Mouse (Mus musculus) erythroid progenitor cell, adult 5-6 weeks (primary cell): Measurements from ENCODE around the gene Ggct. TPM values are rescaled to one million over a fixed set of nuclear protein-coding genes. Genes with fewer than 3 reads are reported as not detected.
A peak's percentile ranks its signal among the peaks of the same experiment; 100 is the strongest.

Experiments used
- ATAC-seq: replicated peaks from 2 replicates; pipeline ENCODE4 v1.8.0; 2016; ENCODE audit warnings: moderate number of reproducible peaks, mild to moderate bottlenecking, moderate TSS enrichment, inconsistent platforms; ENCODE audit not compliant: poor library complexity, low FRiP score, severe bottlenecking
- total RNA-seq, 2 experiments: library from RNA; stranded (forward) in 1 of 2; stranded (reverse) in 1 of 2; fragments of 150-400 nt in 1 of 2; fragments of 186-747, 209-891 nt in 1 of 2; gene quantifications; 2 replicates each; pipeline versions ENCODE4 v1.2.3 to v1.2.4; 2015 to 2017; ENCODE audit warnings: low replicate concordance in 2 of 2

The Ggct gene
- total RNA-seq, 2 experiments from 2014 or later, result 1.6 TPM; not detected in 1

DNA sequence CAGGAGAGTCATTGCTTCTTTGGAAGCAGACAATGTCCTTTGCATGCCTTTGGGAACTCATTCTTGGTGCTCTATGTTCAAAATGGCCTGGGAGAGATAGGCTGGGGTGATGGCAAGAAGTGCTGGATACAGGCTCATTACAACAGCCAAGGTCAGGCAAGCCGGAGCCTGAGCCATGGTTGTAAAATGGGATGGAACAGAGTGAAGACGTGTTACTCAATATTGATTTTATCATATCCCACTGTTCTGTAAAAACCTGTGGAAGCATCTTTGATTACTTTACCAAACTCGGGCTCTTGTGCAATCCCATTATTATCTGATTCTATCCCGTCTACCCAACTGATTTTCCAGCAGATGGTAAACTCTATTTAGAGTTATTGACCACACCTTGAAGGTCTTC, 8.6 kb upstream of the Ggct start:
- no peak for ATAC-seq

DNA sequence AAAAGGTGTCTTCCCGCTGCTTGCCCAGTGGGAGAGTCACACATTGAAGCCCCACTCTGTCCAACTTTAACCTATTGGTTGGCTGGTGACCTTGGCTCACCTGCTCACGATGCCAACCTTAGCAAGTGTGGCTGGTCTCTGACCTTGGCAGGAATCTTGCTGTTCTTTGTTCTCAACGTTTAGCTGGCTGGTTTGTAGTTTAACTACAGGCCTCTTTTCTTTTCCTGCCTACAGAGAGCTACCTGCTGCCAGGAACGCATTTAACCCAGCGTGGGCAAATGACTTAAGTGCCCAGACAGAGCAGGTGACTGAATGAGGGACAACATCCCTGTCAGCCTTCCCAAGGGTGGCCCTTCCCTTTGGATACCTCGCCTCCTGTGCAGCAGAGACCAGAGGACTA, 5.0 kb upstream of the Ggct start:
- ATAC-seq, result no peak

DNA sequence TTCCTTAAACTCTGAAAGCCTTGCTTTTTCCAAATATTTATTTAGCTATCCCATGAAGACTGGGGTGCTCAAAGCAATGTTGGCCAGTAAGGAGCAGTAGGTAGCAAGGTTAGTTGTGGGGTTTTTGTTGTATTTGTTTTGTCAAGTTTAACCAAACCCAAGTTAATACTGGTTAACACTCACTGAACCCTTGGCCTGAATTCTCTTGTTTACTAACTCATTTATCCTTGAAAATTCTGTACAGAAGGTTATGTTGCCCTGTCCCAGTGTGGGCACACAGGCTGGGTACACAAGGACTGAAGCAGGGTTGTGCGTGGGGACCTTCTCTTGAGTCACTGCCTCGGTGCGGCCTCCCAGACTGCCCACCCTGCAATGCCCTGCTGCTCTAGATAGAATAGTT, 3.6 kb upstream of the Ggct start:
- ATAC-seq, result no peak

DNA sequence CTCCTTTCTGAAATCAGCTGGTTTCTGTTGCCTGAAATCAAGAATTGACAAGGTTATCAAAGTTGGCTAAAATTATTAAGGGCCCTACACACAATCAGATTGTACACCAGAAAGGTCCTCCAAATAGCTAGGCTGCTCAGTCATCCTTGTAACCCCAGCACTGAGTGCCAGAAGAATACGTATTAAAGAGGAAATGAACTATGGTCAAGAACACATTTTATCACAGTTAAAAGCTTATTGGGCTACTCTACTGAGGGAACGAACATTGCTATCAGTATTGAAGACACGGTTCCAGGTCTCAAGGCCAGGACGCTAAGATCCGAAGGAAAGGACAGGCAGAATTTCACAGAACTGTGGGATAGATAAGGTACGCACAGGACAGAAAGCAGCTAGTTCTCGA, 609 bp downstream of the Ggct start:
- no peak for ATAC-seq

DNA sequence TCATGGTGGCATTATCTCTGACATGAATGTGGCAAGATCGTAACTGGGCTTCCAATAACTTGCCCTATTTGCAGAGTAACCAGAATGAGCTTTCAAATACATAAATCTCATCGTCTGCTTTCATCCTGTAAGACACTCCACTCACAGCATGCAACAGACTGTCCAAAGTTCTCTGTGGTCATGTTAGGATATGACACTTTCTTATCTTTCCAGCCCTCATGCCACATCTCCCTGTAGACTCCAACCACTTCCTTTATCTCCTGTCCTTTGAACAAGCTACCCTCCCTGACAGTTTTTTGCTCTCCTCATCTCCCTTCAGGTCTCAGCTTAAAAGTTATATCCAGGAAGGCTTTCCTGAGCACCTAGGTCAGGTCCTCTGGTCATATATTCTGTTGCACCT, 1.6 kb downstream of the Ggct start:
- no peak for ATAC-seq

DNA sequence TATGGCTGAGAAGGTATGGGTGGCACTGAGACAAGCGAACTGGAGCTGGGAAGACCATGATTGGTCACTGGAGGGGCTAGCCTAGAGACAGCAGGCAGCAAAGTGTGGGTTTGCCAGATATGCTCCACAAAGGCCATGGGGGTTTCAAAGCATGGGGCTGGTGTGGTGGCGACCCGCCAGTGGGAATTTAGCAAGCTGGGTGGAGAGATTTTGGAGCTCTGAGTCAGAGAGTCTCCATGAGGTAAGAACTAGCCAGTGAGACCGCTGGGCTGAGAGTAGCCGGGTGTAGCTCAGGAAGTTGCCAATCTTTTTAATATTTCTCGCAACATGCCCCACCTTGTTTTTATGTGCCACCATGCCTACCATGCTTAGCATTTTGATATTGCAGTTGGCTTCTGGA, 4.6 kb downstream of the Ggct start:
- no peak for ATAC-seq

DNA sequence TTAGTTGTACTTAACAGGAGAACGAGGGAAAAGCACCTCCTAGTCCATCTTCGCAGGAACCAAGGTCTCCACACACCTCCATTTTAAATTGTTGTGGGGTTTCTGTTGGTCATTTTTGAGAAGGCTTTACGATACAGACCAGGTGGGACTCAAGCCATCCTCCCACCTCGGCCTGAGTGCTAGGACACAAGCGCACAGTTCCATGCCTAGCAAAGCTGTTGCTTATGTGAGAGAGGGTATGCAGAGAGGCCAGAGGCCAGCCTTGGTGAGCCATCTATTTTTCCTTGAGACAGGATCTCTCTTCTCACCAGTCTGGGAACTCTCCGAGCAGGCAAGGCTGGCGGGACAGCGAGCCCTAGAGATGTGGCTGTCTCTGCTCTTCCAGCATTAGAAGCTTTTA, 8.7 kb downstream of the Ggct start:
- ATAC-seq, result no peak

DNA sequence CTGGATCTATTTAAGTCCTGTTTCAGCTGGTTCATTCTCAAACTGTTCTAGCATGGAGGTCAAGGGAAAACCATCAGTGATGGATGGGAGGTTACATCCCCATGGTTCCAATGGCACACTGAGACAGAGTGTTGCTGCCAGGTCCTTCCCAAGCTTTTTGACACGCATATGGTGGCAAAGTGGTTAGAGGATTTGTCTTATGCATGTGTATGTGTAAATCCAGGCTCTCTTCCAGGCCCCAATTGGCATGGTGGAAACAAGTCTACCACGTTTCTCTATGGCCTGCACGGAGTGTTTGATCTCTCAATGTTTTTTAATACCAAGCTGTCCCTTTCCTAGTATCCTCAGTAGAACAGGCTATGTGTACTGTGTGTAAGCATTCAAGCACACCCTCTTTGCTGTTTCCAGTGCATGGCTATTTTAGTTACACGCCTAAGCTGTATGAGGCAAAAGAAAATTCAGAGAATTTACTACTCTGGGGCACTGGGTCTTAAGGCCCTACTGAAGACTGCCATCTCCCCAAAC, 9.2 kb downstream of the Ggct start:
- no peak for ATAC-seq

DNA sequence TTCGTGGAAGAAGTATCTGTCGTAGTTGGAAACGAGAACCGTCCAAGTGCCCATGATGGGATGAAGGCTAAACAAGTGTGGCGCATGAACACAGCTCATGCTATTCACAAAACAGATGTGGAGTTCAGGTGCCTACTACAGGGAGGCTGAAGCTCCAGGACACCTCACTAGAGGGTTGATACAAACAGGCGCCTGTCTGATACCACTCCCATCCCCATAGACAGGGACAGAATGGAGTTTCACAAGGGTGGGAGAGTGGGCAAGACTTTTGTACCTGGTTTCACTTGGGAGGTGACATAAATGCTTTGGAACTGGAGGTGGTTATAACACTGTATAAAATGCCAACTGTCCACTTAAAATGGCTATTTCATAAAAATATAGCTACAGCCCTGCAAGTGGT, 13.3 kb downstream of the Ggct start:
- ATAC-seq, result no peak

DNA sequence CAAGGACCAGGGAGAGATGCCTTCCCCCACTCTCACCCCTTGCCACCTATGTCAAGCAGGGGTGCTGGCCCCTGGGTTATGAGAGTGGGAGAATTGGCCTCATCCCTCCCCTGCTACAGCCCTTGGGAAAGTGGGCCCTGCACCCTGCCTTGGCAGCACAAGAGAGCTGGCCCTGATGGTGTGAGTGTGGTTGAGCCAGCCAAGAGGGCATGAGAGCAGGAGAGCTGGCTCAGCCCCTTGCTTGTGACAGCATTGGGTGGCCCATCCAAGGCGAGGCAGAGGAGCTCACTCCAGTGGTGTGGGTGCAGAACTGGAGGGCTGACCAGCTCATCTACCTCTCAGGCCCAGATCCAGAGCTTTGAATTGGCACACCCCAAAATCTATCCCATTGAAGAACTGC, 17.1 kb downstream of the Ggct start:
- ATAC-seq, result no peak

DNA sequence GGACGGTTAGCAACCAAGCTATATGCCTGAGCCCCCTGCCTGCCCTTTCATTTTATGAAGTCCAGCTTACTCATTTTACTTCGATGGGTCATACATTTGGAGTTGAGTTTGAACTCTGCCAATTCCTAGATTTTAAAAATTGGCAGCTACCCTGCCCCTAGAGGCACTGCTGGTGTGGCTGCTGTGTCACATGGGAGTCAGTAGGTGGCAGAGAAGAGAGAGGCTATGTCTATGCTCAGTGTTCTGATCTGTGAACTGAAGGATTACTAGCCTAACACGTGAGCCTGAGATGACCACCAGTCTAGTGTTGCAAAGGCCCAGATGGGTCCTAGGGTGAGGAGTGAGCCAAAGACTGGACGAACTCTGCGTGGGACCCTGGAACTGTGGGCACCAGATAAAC, 18.2 kb downstream of the Ggct start:
- ATAC-seq, result no peak

DNA sequence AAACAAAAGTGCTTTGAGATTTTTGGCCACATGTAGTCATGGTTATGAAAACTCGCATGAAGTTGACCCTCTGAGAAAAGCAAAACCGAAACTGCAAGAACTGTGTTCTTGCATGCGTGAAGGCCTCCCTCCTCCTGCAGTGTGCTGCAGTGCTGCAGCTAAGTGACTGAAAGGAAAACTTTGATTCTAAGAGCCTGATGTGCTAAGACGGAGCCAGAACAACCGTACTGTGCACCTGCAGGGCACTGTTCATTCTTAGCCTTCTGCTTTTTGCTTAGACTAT, 19.9 kb downstream of the Ggct start:
- ATAC-seq, result no peak

DNA sequence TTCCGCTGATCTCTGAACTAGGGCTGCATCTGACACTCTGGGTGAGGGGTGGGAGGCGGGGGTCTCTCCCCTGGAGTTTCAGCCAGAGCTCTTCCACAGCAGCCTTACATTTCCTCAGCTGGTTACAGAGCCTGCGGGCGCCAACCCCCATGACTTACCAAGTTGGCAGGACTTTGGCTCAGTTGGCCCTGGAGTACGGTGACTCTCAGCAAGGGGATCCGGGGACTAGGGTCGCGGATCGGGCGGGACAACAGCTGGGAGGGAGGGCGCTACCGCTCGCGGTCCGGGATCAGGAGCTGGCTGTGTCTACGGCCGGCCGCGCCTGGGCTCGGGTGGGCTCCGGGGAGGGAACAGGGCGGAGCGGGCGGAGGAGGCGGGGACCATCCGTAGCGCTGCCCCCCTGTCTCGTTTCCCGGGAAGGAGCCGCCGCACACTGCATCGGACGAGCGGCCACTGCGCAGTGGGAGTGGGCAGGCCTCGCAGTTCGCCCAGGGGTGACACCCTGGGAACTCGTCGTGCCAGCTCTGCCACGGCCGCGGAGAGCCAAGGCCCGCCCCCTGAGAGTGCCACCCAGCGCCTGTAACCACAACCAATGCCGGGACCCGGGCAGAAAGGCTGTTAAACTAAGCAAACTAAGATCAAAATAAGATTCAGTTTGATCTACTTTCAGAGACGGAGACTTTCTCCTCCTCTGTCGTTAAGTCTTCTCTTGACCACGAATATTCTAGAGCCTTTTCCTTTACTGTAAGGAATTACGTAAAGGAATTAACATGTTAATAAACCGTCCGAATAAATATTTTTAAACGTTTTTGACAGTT, 20.4 kb downstream of the Ggct start, which contains the start of gene Nod1:
Gene Nod1 (minus strand): TSS at position 502 of the 818 bp plus-strand sequence.
- ATAC-seq, result peak; percentile 68; the same call in 1 of the 2 replicates

DNA sequence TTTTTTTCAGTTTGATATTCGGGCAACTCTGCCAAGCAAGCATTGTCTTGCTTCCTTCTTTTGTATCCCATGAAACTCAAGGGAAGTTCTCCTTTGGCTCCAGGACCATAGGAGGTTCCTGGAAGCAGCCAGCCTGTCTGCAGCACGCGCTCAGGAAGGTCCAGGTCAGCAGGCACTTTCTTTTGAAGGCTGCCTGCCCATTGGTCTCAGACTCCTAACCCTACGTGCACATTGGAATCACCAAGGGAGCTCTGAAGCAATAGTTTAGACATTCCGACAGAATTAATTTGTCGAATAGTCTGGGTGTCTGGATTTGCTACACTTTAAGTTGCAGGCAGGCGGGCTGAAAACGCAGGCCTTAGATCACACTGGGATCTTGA, 21.0 kb downstream of the Ggct start:
- ATAC-seq, result no peak

DNA sequence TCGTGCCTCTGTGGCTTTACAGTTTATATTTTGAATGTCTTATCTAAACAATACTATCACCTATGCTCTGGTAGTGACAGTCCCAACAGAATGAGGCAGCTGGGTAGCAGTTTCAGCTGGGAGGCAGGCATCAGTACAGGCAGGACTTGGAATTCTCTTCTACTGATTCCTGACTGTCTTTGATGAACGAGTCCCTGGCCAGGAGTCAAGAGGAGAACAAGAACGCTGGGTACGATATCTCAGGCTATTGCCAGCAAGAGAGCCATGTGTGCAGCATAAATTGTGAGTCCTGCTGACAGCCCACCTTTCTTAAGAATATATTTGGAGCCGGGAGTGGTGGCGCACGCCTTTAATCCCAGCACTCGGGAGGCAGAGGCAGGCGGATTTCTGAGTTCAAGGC, 22.2 kb downstream of the Ggct start:
- no peak for ATAC-seq

DNA sequence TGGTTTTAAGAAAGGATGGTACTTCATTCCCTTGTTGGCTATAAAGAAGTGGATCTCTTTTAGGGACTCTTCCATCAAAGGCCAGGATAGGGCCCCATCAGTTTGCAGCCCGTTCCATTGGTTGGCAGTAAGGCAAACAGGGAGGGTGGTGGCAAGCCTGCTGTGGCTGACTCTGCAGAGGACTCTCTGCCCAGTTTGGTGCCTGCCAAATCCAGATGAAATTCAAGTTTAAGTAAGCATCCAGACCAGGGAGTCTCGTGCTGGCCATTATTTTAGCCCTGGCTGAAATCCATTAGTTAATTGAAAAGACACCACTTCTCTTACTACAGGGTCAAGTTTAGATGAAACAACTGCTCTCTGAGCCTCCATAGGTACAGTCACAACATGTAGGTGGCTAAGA, 22.9 kb downstream of the Ggct start:
- no peak for ATAC-seq

DNA sequence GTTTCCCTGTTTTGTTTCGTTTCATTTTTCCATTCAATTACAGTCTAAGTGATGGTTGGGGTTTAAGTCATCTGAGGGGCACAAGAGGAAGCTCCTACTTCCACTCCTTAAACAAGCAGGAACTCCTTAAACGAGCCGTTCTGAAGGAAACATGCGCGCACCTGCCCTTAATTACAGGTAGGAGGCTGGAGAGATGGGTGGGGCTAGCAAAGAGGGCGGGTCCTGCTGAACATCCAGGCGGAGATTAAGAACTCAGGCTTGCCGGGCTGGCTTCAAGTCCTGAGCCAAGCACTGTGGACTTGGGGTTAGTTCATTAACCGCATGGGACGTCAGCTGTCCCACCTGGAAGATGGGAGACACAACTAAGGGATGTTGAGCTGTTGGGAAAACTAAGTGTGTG, 25.2 kb downstream of the Ggct start:
- ATAC-seq, result no peak

DNA sequence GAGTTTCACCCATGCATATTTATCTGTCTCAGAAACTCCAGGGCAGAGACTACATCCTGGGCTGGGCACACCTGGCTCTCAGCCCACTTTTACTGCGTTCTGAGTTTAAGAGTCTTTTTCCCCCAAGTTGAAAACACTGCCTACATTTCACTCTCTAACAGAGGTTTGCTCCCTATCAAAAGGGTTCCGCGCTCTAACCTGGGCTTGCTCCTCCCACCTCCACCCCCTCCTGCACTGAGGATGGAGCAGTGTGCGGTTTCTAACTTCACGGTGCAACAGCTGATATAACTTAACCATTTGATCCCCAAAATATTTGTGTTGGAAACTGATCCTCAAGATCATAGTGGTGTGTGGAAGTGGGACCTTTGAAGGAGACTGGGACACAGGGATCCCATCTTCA, 27.5 kb downstream of the Ggct start:
- no peak for ATAC-seq

DNA sequence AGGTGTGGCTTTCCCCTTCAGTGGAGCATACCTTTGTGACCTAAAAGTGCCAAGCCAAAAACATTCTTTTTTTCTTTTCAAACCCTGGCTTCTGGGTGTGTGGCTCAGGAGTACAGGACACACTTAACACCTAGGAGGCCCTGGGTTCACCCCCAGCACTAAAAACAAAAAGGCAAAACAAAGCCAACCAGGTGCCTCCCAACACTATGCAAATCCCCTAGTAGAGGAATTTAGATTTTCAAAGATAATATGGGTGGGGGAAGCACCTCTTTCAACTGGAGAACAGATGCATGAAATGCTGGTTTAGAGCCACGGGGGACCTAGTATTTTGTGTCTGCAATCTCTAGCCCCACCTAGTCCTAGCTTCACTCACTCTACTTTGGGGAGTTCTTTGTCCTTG, 28.0 kb downstream of the Ggct start:
- ATAC-seq, result no peak

DNA sequence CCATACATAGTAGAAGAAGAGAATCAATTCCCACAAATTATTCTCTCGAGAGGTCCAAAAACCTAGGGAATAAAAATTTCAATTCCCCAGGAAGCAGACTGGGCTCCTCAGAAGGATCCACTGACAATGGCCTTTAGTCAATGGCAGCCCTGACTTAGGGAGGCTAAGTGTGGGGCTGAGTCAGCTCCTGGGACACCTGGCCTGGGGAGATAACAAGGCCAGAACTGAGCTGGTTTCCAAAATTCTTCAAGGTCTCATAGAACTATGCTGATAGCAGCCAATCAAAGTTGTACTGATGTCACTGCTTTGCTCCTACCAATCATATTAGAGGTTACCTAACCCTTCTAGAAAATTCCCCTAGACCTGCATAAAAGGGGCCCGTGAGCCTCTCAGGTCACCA, 29.2 kb downstream of the Ggct start:
- ATAC-seq, result no peak

DNA sequence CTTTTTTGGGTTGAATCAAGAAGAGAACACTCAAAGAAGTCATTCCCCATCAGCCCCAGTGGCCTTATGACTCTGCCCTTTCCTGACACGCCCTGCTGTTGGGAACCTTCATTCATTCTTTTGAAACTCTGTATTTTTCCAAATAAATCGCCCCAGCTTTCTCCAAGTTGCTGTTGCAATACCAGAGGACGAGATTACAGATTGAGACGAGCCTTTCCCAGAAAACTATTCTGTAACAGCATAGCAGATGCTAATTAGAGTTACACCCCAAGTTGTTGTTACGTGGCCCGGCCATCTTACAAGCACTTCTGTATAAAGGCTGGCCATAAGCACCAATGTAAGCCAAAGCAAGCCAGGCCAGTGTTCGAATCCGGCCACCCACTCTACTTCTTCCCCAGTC, 35.1 kb downstream of the Ggct start:
- no peak for ATAC-seq

DNA sequence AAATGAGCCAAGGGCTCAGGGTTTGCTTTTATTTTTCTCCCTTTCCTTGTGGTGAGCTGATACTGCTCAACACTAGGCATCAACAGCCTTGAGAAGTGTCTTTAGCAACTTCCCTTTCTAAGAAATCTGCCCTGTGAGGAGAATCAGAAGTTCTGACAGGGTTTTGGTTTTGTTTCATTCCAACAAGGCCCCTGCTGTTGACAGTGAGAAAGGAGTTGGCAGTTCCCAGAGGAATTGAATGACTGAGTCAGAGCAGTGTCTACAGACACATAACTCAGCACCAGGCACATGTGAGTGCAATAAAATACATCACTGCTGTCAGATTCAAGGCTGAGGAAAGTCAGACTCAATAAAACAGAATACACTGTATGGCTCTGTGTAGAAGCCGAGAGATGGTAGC, 36.3 kb downstream of the Ggct start:
- no peak for ATAC-seq
